Mouse (Mus musculus) gastrocnemius, postnatal 10 days (tissue): ENCODE data around the gene Scgb1c1. TPM values are rescaled to one million over a fixed set of nuclear protein-coding genes. Genes with fewer than 3 reads are reported as not detected.
"Not testable (repeated sequence)": the region's sequence is repeated elsewhere in the genome, so short reads cannot be mapped to it uniquely, and the experiment has no call there.

Experiments
- DNase-seq: peaks from one replicate; pipeline ENCODE4 v3.0.0; 2021; ENCODE audit warnings: mixed read lengths
- total RNA-seq, 2 experiments: library from RNA; stranded (reverse); gene quantifications; 2 replicates each; pipeline ENCODE4 v1.2.3; 2021

Gene Scgb1c1
- total RNA-seq, 2 experiments from 2014 or later = not detected

DNA sequence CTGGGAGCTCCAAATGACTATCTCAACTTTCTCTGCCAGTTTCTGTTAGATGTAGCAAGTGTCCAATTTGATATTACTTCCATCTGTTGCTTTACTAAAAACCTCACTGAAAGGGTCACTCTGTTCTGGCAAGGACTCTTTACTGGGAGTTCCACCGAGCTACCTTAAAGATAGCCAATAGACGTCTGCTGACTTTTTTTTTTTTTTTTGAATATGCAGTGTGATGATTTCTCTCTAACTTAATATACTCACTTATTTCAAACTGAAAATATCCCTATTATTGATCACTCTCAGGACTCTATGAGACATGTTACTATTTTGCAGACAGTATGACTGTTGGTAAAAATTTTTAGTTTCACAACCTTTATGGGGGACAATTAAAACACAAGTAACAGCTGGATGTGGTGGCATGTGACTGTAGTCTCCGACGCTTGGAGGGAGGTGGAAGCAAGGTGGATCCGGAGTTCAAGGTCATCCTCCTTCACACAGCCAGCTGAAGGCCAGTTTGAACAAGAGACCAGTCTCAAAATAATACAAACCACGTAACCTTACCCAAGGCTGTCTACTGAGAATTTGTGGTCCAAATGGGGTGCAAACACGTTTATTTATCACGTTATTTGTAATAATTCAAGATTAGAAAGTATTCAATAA, 35.6 kb downstream of the Scgb1c1 start:
- DNase-seq = no peak

DNA sequence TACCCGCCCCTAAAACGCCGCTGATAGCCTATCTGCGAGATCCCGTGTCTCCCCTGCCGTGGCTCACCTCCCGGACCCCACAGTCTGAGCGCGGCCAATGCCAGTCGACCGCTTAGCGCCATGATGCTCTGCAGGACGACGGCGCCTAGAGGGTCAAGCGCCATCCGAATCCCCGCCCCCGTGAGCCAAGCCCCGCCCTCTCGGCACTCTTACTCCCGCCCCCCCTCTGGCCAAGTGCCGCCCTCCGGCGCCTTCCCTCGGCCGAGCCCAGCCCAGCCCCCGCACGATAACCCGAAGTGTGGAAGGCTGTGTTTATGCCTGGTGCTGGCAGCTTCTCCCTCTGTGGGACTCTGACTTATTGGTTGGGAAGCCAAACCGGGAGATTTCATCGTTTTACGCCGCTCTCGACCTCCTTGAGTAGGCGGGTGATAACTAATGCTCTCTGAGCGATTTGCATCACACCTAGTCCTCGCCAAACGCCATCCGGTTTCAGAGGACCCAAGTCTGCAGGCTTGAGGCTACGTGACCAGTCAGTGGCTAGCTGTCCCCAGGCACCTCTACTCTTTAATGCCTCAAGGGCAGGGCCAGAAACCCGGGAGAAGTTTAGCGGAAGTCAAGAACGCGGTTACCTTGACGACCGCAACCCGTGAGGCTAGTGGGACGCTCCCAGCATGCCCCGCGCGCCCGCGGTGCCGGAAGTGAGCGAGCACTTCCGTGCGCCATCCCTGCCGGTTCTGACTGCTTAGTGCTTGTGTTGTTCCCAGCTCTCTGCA, 36.5 kb downstream of the Scgb1c1 start, which contains the start of the genes Psmd13 and Sirt3:
Gene Psmd13 (plus strand): TSS at position 273 of the 773 bp plus-strand sequence.
Gene Sirt3 (minus strand): TSS at position 614 of the 773 bp plus-strand sequence.
- DNase-seq = peak; percentile 98

GRCm38 (mm10) chr7:140882469-140882803, 37.1 kb downstream of the Scgb1c1 start:
- no peak for DNase-seq

GRCm38 (mm10) chr7:140890636-140891035, 45.3 kb downstream of the Scgb1c1 start:
- not testable (repeated sequence) for DNase-seq

DNA sequence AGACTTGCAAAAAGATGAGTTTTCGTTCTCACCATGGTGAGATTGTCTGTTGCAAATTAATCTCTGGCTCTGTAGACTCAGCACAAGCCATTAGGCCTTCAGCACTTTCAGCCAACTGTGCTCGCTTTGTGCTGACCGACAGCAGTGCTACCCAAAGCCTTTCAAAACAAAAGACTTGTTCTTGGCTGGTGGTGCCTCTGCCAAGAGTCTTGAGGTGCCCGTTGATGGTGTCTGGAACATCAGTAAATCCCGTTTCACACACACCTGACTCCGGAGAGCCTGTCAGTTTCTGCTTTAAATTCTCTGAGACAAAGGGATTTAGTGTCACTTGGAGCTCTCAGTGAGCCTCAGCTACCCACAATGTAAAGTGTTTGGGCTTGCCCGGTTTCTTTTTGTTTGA, 48.7 kb downstream of the Scgb1c1 start:
- DNase-seq = no peak

- DNase-seq = no peak
These were observed 49.3 kb downstream of the Scgb1c1 start for GRCm38 (mm10) chr7:140894611-140895010.

Other genes starting within 250 kb of the Scgb1c1 start
- gene Olfr46, start 244.3 kb upstream of the Scgb1c1 start, total RNA-seq = not detected
- not detected for gene Olfr61, start 216.6 kb upstream of the Scgb1c1 start, total RNA-seq
- gene Olfr53, start 199.1 kb upstream of the Scgb1c1 start, total RNA-seq = not detected
- not detected for gene Olfr539, start 185.6 kb upstream of the Scgb1c1 start, total RNA-seq
- not detected for gene Olfr45, start 163.6 kb upstream of the Scgb1c1 start, total RNA-seq
- not detected for gene Olfr541, start 148.3 kb upstream of the Scgb1c1 start, total RNA-seq
- 1 to 10 TPM in 1 of 2 experiments, under 1 TPM in 1; 0.19 to 1.3 TPM for gene Cyp2e1, start 81.8 kb upstream of the Scgb1c1 start, total RNA-seq
- not detected for gene Syce1, start 57.7 kb upstream of the Scgb1c1 start, total RNA-seq
- gene Zfp941, start 23.4 kb upstream of the Scgb1c1 start, total RNA-seq = under 1 TPM; 0.12 to 0.16 TPM
- gene Urah, start 10.5 kb upstream of the Scgb1c1 start, total RNA-seq = not detected
- gene Odf3, start 2.3 kb downstream of the Scgb1c1 start, total RNA-seq = not detected
- not detected for gene Gm45785, start 10.8 kb downstream of the Scgb1c1 start, total RNA-seq
- 10 to 100 TPM; 19.4 to 27.7 TPM for gene Ric8a, start 11.4 kb downstream of the Scgb1c1 start, total RNA-seq
- gene Bet1l, start 12.0 kb downstream of the Scgb1c1 start, total RNA-seq = 10 to 100 TPM; 12.3 to 13.6 TPM
- 100 to 1,000 TPM; 104 to 105 TPM for gene Psmd13, start 36.4 kb downstream of the Scgb1c1 start, total RNA-seq
- gene Sirt3, start 36.8 kb downstream of the Scgb1c1 start, total RNA-seq = 10 to 100 TPM; 16.3 to 19.1 TPM
- 1,000 to 10,000 TPM in 1 of 2 experiments, 100 to 1,000 TPM in 1; 998 to 1,003 TPM for gene Cox8b, start 54.9 kb downstream of the Scgb1c1 start, total RNA-seq
- gene Nlrp6, start 75.4 kb downstream of the Scgb1c1 start, total RNA-seq = not detected
- 10 to 100 TPM in 1 of 2 experiments, 1 to 10 TPM in 1; 7.6 to 13.1 TPM for gene Pgghg, start 95.8 kb downstream of the Scgb1c1 start, total RNA-seq
- 1 to 10 TPM in 1 of 2 experiments, under 1 TPM in 1; 0.54 to 6.9 TPM for gene Ifitm5, start 104.7 kb downstream of the Scgb1c1 start, total RNA-seq
- not detected for gene Gm45717, start 110.4 kb downstream of the Scgb1c1 start, total RNA-seq
- 100 to 1,000 TPM; 142 to 180 TPM for gene Ifitm2, start 110.4 kb downstream of the Scgb1c1 start, total RNA-seq
- gene Ifitm1, start 121.7 kb downstream of the Scgb1c1 start, total RNA-seq = 1 to 10 TPM; 2.1 to 3.7 TPM
- gene Ifitm3, start 165.2 kb downstream of the Scgb1c1 start, total RNA-seq = 10 to 100 TPM; 54.7 to 70.0 TPM
- under 1 TPM; 0.49 to 0.84 TPM for gene Ifitm6, start 172.4 kb downstream of the Scgb1c1 start, total RNA-seq
- gene Gm17387, start 183.6 kb downstream of the Scgb1c1 start, total RNA-seq = not detected
- under 1 TPM; 0.11 to 0.38 TPM for gene B4galnt4, start 215.6 kb downstream of the Scgb1c1 start, total RNA-seq
- gene Pkp3, start 232.7 kb downstream of the Scgb1c1 start, total RNA-seq = not detected